Mouse (Mus musculus): Measurements from ENCODE around the gene Megf9.

DNA sequence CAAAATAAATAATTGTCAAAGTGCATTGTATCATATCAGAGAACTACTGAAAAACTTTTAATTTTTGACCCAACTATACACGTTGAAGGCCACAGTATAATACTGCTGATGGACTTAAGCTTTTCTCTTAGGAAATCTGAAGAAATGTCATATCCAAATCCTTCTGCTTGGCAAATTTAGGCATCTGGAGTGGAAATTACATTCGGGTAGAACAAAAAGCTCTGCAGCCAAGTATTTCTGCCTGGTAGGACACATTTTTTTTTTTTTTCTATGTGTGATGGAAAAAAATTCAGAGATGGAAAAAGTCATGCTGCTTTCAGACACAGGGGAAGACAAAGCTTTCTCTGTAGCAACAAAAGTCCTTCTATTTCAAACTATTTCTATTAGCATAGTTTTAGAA, 63.4 kb downstream of the Megf9 start:
- TF ChIP-seq E2F4 (IDR thresholded peaks at IDR 0.05; ENCODE audit: insufficient read depth): no peak
- TF ChIP-seq POLR2A (IDR thresholded peaks at IDR 0.05; ENCODE audit: insufficient read length, low read depth): no peak
- no peak for TF ChIP-seq TCF12 (IDR thresholded peaks at IDR 0.05; ENCODE audit: insufficient read depth, poor library complexity, severe bottlenecking)
- no peak for TF ChIP-seq SRF (IDR thresholded peaks at IDR 0.05; ENCODE audit: control insufficient read depth, insufficient read length, low read depth)

All from myocyte (in vitro differentiated cells).